Mouse (Mus musculus): ENCODE data around the gene Zup1. TPM values are rescaled to one million over a fixed set of nuclear protein-coding genes. Genes with fewer than 3 reads are reported as not detected.
A peak's percentile ranks its signal among the peaks of the same experiment; 100 is the strongest.
"Not testable (repeated sequence)": the region's sequence is repeated elsewhere in the genome, so short reads cannot be mapped to it uniquely, and the experiment has no call there.

Gene Zup1
- 10 to 100 TPM; 17.1 to 19.5 TPM for total RNA-seq (2021)
- long read RNA-seq, experiment 1, partial matches to known transcripts = 0 of 4 reads
- long read RNA-seq, experiment 1, other reads (novel, unspliced or antisense) = 3 of 4 reads
- long read RNA-seq, experiment 2, transcript Zup1-202 (11 exons, 2,180 nt) = major isoform, 6 of 7 reads
- long read RNA-seq, experiment 2, partial matches to known transcripts = 1 of 7 reads
- long read RNA-seq, experiment 2, other reads (novel, unspliced or antisense) = 0 of 7 reads

DNA sequence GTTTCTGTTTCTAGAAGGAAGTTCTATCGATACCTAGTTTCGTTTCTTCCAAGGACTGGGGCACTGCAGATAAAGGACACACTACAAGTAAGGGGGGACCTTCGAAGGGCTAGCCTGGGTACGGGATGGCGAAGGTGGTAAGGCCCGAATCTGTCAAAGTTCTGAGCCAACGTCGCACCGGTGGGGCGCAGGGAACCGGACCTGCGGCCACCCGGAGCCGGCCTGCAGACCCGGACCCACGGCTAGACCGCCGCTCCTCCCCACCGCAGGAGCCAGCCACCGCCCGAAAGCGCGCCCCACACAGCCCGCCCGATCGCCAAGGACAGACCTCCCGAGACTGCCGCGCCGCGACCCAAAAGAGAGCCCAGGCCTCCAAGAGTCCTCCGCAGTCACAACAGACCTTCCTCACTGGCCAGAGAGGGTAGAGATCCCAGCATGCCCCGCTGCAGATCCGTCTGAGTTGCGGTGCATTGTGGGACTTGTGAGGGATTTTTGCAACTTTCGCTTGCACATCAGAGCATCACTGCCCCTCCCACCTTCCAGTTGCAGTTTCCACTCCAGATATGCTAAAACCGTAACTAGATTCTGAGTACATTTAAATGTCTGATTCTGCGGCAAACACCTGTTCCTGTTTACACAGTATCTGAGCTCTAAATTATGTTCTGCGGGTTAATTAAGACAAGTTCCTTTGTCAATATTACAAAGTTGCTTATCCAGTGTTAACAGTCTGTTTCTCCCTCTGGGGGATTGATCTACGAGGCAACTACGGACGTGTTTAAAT lies at the start of gene Zup1:
Gene Zup1 (minus strand): TSS at position 467 of the 781 bp plus-strand sequence.
- H3K4me3 ChIP-seq = peak within 1 kb of the TSS; percentile 87
- peak within 1 kb of the TSS; percentile 87 for H3K27ac ChIP-seq
- no peak for TF ChIP-seq CTCF (conservative IDR thresholded peaks at IDR 0.05)
- DNase-seq (ENCODE audit: low spot score in 2 of 2) = peak; percentile 84 to 85

- no peak overlapping the region for H3K27ac ChIP-seq
- no peak for TF ChIP-seq CTCF (conservative IDR thresholded peaks at IDR 0.05)
These were observed 47.3 kb upstream of the Zup1 start for GRCm38 (mm10) chr10:33998397-33998796.

DNA sequence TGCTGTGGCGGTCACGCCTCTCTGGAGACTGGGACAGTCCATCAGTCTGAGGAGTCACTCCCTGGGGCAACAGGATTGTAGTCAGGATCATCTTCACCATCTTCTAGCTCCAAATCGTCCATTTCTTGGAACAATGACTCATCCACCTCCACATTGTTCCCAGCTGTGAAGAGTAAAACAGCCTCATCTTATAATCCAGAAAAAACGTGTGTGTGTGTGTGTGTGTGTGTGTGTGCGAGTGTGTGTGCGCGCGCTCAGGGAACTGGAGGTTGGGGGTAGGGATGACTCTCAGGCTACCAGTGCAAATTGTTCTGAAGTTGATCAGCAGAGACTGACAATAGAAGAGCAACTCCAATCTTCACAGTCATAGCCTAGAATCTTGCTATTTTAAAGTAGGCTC lies 45.6 kb upstream of the Zup1 start:
- H3K4me3 ChIP-seq; H3K27ac ChIP-seq; DNase-seq (ENCODE audit: low spot score in 2 of 2): not testable (repeated sequence)

More at GRCm38 (mm10) chr10:33998397-33998796, 47.3 kb upstream of the Zup1 start:
- DNase-seq (ENCODE audit: low spot score in 2 of 2) = no peak
- H3K4me3 ChIP-seq = no peak overlapping the region

- H3K27ac ChIP-seq = no peak overlapping the region
- peak; percentile 97 for TF ChIP-seq CTCF (conservative IDR thresholded peaks at IDR 0.05)
These were observed 35.7 kb upstream of the Zup1 start for GRCm38 (mm10) chr10:33986771-33987170.

DNA sequence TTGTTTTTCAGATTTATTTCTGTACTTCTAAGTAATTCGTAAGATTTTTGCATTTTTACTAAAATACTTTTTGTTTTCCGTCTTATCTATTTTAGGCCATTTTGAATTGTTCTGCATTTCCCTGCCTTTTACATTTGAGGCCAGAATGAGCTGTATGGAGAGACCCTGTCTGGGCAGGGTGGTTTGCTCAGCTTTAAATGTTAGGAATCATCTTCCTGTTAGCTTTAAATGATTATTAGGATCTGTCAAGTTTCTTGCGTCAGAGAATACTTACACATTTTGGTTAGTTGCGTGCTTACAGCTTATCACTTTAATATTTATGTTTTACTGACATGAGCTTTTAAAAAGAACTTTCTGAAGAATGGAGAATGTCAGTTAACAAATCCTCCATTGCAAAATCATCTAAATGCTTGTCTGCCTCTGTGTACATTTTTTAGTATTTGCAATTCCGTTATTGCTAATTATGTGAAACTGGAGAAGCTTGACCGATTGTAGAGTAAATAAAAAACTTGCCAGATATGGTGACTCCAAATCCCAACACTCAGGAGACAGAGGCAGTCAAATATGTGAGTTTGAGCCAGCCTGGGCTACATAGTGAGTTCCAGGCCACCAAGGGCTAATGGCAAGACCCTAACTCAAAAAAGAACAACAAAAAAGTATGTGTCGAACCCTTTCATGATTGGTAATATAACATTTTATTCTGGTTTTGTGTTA lies 23.9 kb upstream of the Zup1 start:
- H3K27ac ChIP-seq = no peak overlapping the region
- no peak for TF ChIP-seq CTCF (conservative IDR thresholded peaks at IDR 0.05)
- no peak overlapping the region for H3K4me3 ChIP-seq
- no peak for DNase-seq (ENCODE audit: low spot score in 2 of 2)

More at GRCm38 (mm10) chr10:33986771-33987170, 35.7 kb upstream of the Zup1 start:
- peak; percentile 70 to 75 for DNase-seq (ENCODE audit: low spot score in 2 of 2)
- H3K4me3 ChIP-seq = no peak overlapping the region

GRCm38 (mm10) chr10:33952509-33952908 lies 1.4 kb upstream of the Zup1 start:
- TF ChIP-seq CTCF (conservative IDR thresholded peaks at IDR 0.05) = peak; percentile 11; the same call in 1 of the 2 replicates

GRCm38 (mm10) chr10:33946336-33946735 lies 4.7 kb downstream of the Zup1 start:
- no peak overlapping the region for H3K27ac ChIP-seq
- no peak for TF ChIP-seq CTCF (conservative IDR thresholded peaks at IDR 0.05)
- DNase-seq (ENCODE audit: low spot score in 2 of 2) = peak in 1 of 2 experiments; percentile 39
- H3K4me3 ChIP-seq = no peak overlapping the region

More at GRCm38 (mm10) chr10:33952509-33952908, 1.4 kb upstream of the Zup1 start:
- DNase-seq (ENCODE audit: low spot score in 2 of 2) = no peak
- Histone ChIP-seq H3K4me3 (no peak overlapping the region), H3K27ac (no peak overlapping the region)

DNA sequence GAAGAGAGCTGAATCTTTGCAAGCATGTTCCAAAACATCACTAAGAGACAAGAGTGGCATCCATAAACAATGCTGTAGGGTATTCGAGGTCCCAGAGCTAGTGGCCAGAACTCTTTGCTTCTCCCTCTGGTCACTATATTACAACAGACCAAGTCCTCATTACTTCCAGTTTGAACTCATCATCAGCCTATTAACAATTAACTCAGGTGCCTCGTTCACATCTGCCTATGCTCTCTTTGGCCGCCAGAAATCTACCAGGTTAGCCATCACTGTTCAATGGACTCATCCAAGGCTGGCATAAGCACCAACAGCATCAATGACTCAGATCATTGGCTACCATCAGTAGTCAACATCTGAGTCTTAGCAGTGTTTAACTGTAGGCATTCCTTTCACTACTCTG lies 5.7 kb downstream of the Zup1 start:
- H3K4me3 ChIP-seq = no peak overlapping the region
- H3K27ac ChIP-seq = no peak overlapping the region
- no peak for DNase-seq (ENCODE audit: low spot score in 2 of 2)
- no peak for TF ChIP-seq CTCF (conservative IDR thresholded peaks at IDR 0.05)

- no peak overlapping the region for H3K4me3 ChIP-seq
- no peak for DNase-seq (ENCODE audit: low spot score in 2 of 2)
- no peak for TF ChIP-seq CTCF (conservative IDR thresholded peaks at IDR 0.05)
- no peak overlapping the region for H3K27ac ChIP-seq
These were observed 10.4 kb downstream of the Zup1 start for GRCm38 (mm10) chr10:33940702-33941101.

GRCm38 (mm10) chr10:33905489-33905888 lies 45.6 kb downstream of the Zup1 start:
- DNase-seq (ENCODE audit: low spot score in 2 of 2) = no peak
- no peak for TF ChIP-seq CTCF (conservative IDR thresholded peaks at IDR 0.05)
- H3K4me3 ChIP-seq = peak overlapping the region; percentile 70
- no peak overlapping the region for H3K27ac ChIP-seq

- Histone ChIP-seq H3K27ac (no peak within 1 kb of the TSS), H3K4me3 (peak within 1 kb of the TSS; percentile 70)
- DNase-seq (ENCODE audit: low spot score in 2 of 2) = peak; percentile 66 to 83
- TF ChIP-seq CTCF (conservative IDR thresholded peaks at IDR 0.05) = no peak
These were observed 46.3 kb downstream of the Zup1 start, which contains the start of gene Rsph4a for GRCm38 (mm10) chr10:33904530-33905481. Gene Rsph4a, plus strand, starts transcription at chr10:33905111.

GRCm38 (mm10) chr10:33901520-33901919 lies 49.5 kb downstream of the Zup1 start:
- not testable (repeated sequence) for H3K27ac ChIP-seq; H3K4me3 ChIP-seq; DNase-seq (ENCODE audit: low spot score in 2 of 2)

- not testable (repeated sequence) for DNase-seq (ENCODE audit: low spot score in 2 of 2); H3K27ac ChIP-seq; H3K4me3 ChIP-seq
These were observed 68.7 kb downstream of the Zup1 start for GRCm38 (mm10) chr10:33882411-33882810.
